Mouse (Mus musculus): ENCODE measurements at regions not wholly inside any gene's neighbourhood (a gene's known extent, or its start where the extent isn't known, plus 50 kb on each side); places are given as distances from the start of the nearest gene placed in this dataset.

GRCm38 (mm10) chr6:76425120-76425519 is 72.5 kb downstream of the Gm9008 start:
- Histone ChIP-seq H3K4me3 (replicated peaks in 1 of 3; ENCODE audit: low read depth in 2 of 3, low read length in 2 of 3, poor library complexity in 1 of 3) (no peak overlapping the region), H3K9me3 (replicated peaks; ENCODE audit: low read length) (peaks cover 19% of the 10 kb centered on the region), H3K4me2 (ENCODE audit: insufficient read depth, low read depth, poor library complexity, severe bottlenecking) (no peak overlapping the region), H3K79me2 (replicated peaks; ENCODE audit: control insufficient read depth, extremely low read depth, insufficient read depth, poor library complexity, severe bottlenecking) (no peaks in the 10 kb centered on the region), H3K9ac (ENCODE audit: insufficient read depth, low read depth) (no peak overlapping the region), H3K4me1 (ENCODE audit: control insufficient read depth in 1 of 2, insufficient read depth in 2 of 2) (no peaks in the 10 kb centered on the region), H3K36me3 (replicated peaks in 1 of 2; ENCODE audit: control insufficient read depth in 1 of 2, insufficient read depth in 1 of 2, low read length in 1 of 2) (no peaks in the 10 kb centered on the region), H3K27me3 (replicated peaks) (no peaks in the 10 kb centered on the region), H3K27ac (ENCODE audit: insufficient read depth, low read depth) (no peak overlapping the region)
- DNase-seq (ENCODE audit: extremely low read depth) = no peak
- in situ Hi-C loops (cut with MboI; ENCODE audit: low pct_ligation_motif_present, low pct_unique_long_range_greater_than_20kb, low sequenced_read_pairs) = no loop called here
- dilution Hi-C loops (cut with MboI; ENCODE audit: extremely low pct_ligation_motif_present, extremely low pct_unique_long_range_greater_than_20kb, low sequenced_read_pairs) = no loop called here
- TF ChIP-seq RCOR1 (conservative IDR thresholded peaks at IDR 0.05; ENCODE audit: low read depth, low read length) = no peak
- no peak for TF ChIP-seq ETS1 (conservative IDR thresholded peaks at IDR 0.05; ENCODE audit: low read depth, low read length)
- TF ChIP-seq MAFK (IDR thresholded peaks at IDR 0.05; ENCODE audit: insufficient replicate concordance, low read length) = peak; percentile 64; the same call in 1 of the 2 replicates
- TF ChIP-seq IRF4 (IDR thresholded peaks at IDR 0.05; ENCODE audit: low read depth, low read length) = no peak
- TF ChIP-seq ELF1 (IDR thresholded peaks at IDR 0.05; ENCODE audit: low read depth, low read length) = no peak
- no peak for TF ChIP-seq POLR2A (IDR thresholded peaks at IDR 0.05; ENCODE audit: low read depth, low read length)
- TF ChIP-seq ZMIZ1 (IDR thresholded peaks at IDR 0.05; ENCODE audit: low read depth, low read length) = no peak

GRCm38 (mm10) chr6:76387462-76388049 is 110.0 kb downstream of the Gm9008 start:
- Histone ChIP-seq H3K4me2 (ENCODE audit: insufficient read depth, low read depth, poor library complexity, severe bottlenecking) (no peak overlapping the region), H3K79me2 (replicated peaks; ENCODE audit: control insufficient read depth, extremely low read depth, insufficient read depth, poor library complexity, severe bottlenecking) (no peaks in the 10 kb centered on the region), H3K27me3 (replicated peaks) (no peaks in the 10 kb centered on the region), H3K27ac (ENCODE audit: insufficient read depth, low read depth) (no peak overlapping the region), H3K9ac (ENCODE audit: insufficient read depth, low read depth) (no peak overlapping the region), H3K4me1 (ENCODE audit: control insufficient read depth in 1 of 2, insufficient read depth in 2 of 2) (no peaks in the 10 kb centered on the region), H3K4me3 (replicated peaks in 1 of 3; ENCODE audit: low read depth in 2 of 3, low read length in 2 of 3, poor library complexity in 1 of 3) (no peak overlapping the region), H3K9me3 (replicated peaks; ENCODE audit: low read length) (peaks cover 24% of the 10 kb centered on the region), H3K36me3 (replicated peaks in 1 of 2; ENCODE audit: control insufficient read depth in 1 of 2, insufficient read depth in 1 of 2, low read length in 1 of 2) (no peaks in the 10 kb centered on the region)
- in situ Hi-C loops (cut with MboI; ENCODE audit: low pct_ligation_motif_present, low pct_unique_long_range_greater_than_20kb, low sequenced_read_pairs) = no loop called here
- TF ChIP-seq E2F4 (IDR thresholded peaks at IDR 0.05; ENCODE audit: insufficient replicate concordance, low read depth, low read length) (no peak), POLR2A (IDR thresholded peaks at IDR 0.05; ENCODE audit: low read depth, low read length) (no peak), BHLHE40 (IDR thresholded peaks at IDR 0.05; ENCODE audit: low read depth, low read length) (no peak), NELFE (IDR thresholded peaks at IDR 0.05; ENCODE audit: low read depth, low read length) (no peak), MEF2A (IDR thresholded peaks at IDR 0.05; ENCODE audit: borderline replicate concordance, low read depth, low read length) (no peak), JUN (IDR thresholded peaks at IDR 0.05; ENCODE audit: insufficient read depth, low read depth, low read length) (no peak), UBTF (IDR thresholded peaks at IDR 0.05; ENCODE audit: low read depth, low read length) (no peak), MYC (IDR thresholded peaks at IDR 0.05; ENCODE audit: low read depth, low read length) (no peak), TCF12 (IDR thresholded peaks at IDR 0.05; ENCODE audit: low read depth, low read length) (no peak), ETS1 (conservative IDR thresholded peaks at IDR 0.05; ENCODE audit: low read depth, low read length) (no peak), ELF1 (IDR thresholded peaks at IDR 0.05; ENCODE audit: low read depth, low read length) (no peak), GABPA (IDR thresholded peaks at IDR 0.05; ENCODE audit: insufficient replicate concordance, low read depth, low read length) (no peak), CHD1 (IDR thresholded peaks at IDR 0.05; ENCODE audit: low read depth, low read length) (no peak), RAD21 (IDR thresholded peaks at IDR 0.05; ENCODE audit: low read depth, low read length) (no peak), USF2 (conservative IDR thresholded peaks at IDR 0.05; ENCODE audit: low read depth, low read length) (no peak), MAX (IDR thresholded peaks at IDR 0.05; ENCODE audit: low read length) (no peak), SMC3 (IDR thresholded peaks at IDR 0.05; ENCODE audit: low read depth, low read length) (no peak), MAZ (IDR thresholded peaks at IDR 0.05; ENCODE audit: low read depth, low read length) (no peak), EP300 (IDR thresholded peaks at IDR 0.05; ENCODE audit: low read length) (no peak), NRF1 (IDR thresholded peaks at IDR 0.05; ENCODE audit: low read depth, low read length) (no peak)
- DNase-seq (ENCODE audit: extremely low read depth) = no peak
- dilution Hi-C loops (cut with MboI; ENCODE audit: extremely low pct_ligation_motif_present, extremely low pct_unique_long_range_greater_than_20kb, low sequenced_read_pairs) = no loop called here

Data from CH12.LX (cell line).